Mouse (Mus musculus) heart, embryonic 16.5 days (tissue): ENCODE results near the gene Pla2g6. TPM values are rescaled to one million over a fixed set of nuclear protein-coding genes. Genes with fewer than 3 reads are reported as not detected.

Experiments used
- ATAC-seq: fragments of 200-750 bp; cut with Nextera tagmentation; replicated peaks from 2 replicates; pipeline ENCODE4 v1.8.0; 2017; ENCODE audit warnings: moderate number of reproducible peaks; ENCODE audit not compliant: insufficient read depth, low FRiP score; ENCODE audit errors: extremely low read depth
- H3K27ac ChIP-seq: fragments of 300-500 bp; sonication (generic); 2 replicates; pipeline ENCODE4 v1.5.1; 2014; ENCODE audit warnings: mild to moderate bottlenecking, low read length, control low read depth, moderate library complexity
- H3K27me3 ChIP-seq: fragments of 300-500 bp; sonication (generic); 2 replicates; pipeline ENCODE4 v1.6.1; 2014; ENCODE audit warnings: low read length, mixed read lengths; ENCODE audit not compliant: control insufficient read depth, insufficient read depth
- H3K36me3 ChIP-seq: fragments of 300-500 bp; sonication (generic); 2 replicates; pipeline ENCODE4 v1.6.1; 2014; ENCODE audit not compliant: control insufficient read depth, insufficient read depth
- H3K4me1 ChIP-seq: fragments of 300-500 bp; sonication (generic); 2 replicates; pipeline ENCODE4 v1.6.1; 2014; ENCODE audit warnings: low read length, mixed read lengths; ENCODE audit not compliant: control insufficient read depth, insufficient read depth
- H3K4me2 ChIP-seq: fragments of 300-500 bp; sonication (generic); 2 replicates; pipeline ENCODE4 v1.6.1; 2014; ENCODE audit warnings: low read depth, mild to moderate bottlenecking, control low read depth, low read length
- H3K4me3 ChIP-seq: fragments of 300-500 bp; sonication (generic); 2 replicates; pipeline ENCODE4 v1.5.1; 2014; ENCODE audit warnings: mild to moderate bottlenecking, control low read depth, low read length
- H3K9ac ChIP-seq: fragments of 300-500 bp; sonication (generic); 2 replicates; pipeline ENCODE4 v1.6.1; 2014; ENCODE audit warnings: low read length, control low read depth
- H3K9me3 ChIP-seq: fragments of 300-500 bp; sonication (generic); replicated peaks from 2 replicates; pipeline ENCODE4 v1.6.1; 2016; ENCODE audit warnings: low read length; ENCODE audit not compliant: control insufficient read depth
- WGBS: fragments of 180-500 bp; shearing (Covaris S2); extraction: QIAGEN DNeasy Blood & Tissue Kit; methylation state at CpG from one replicate; pipeline ENCODE4 v1.1.7; 2014; 5-methylcytosine and 5-hydroxymethylcytosine counted together
- polyA plus RNA-seq: library from polyadenylated mRNA; unstranded; fragments of >200 nt; fragmentation: Nextera tagmentation; extraction: Ambion mirVana; gene quantifications from 2 replicates; pipeline ENCODE4 v1.2.1, GENCODE M21; 2015

The Pla2g6 gene
- polyA plus RNA-seq, 1 experiment from 2014 or later, result 13.7 TPM

GRCm38 (mm10) chr15:79313848-79314369 is 14.3 kb downstream of the Pla2g6 start:
- H3K4me2 ChIP-seq, result no peak overlapping the region
- H3K9me3 ChIP-seq, result no peaks in the 10 kb centered on the region
- peaks cover 14% of the 10 kb centered on the region for H3K36me3 ChIP-seq
- no peak overlapping the region for H3K27ac ChIP-seq
- no peak for ATAC-seq
- no peaks in the 10 kb centered on the region for H3K27me3 ChIP-seq
- no peak overlapping the region for H3K4me3 ChIP-seq
- no peaks in the 10 kb centered on the region for H3K4me1 ChIP-seq
- WGBS, result 50% methylated on average over 8 of the region's 8 CpGs
- no peak overlapping the region for H3K9ac ChIP-seq

DNA sequence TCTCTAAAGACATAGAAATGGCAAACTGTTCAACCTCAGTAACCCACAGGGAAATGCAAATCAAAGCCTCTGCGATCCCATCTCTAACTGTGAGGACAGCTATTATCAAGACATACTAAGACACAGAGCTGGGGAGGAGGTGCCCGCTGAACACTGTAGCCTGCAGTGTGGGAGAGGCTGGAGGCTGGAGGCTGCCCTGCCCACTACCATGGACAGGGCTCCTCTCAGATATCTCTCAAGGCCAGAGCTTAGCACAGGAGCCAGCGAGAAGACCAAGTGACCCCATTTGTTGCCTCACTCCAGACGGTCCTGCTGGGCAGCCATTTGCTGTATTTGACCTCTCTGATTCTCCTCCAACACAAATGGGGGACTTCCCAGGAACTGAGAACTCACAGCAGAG is 20.3 kb downstream of the Pla2g6 start:
- H3K4me1 ChIP-seq, result no peaks in the 10 kb centered on the region
- H3K9me3 ChIP-seq, result no peaks in the 10 kb centered on the region
- ATAC-seq, result no peak
- no peak overlapping the region for H3K27ac ChIP-seq
- no peaks in the 10 kb centered on the region for H3K27me3 ChIP-seq
- no peak overlapping the region for H3K4me3 ChIP-seq
- WGBS, result 45% methylated on average over 4 of the region's 4 CpGs
- H3K9ac ChIP-seq, result no peak overlapping the region
- peaks cover 11% of the 10 kb centered on the region; the same call in 1 of the 2 replicates for H3K36me3 ChIP-seq
- no peak overlapping the region for H3K4me2 ChIP-seq

DNA sequence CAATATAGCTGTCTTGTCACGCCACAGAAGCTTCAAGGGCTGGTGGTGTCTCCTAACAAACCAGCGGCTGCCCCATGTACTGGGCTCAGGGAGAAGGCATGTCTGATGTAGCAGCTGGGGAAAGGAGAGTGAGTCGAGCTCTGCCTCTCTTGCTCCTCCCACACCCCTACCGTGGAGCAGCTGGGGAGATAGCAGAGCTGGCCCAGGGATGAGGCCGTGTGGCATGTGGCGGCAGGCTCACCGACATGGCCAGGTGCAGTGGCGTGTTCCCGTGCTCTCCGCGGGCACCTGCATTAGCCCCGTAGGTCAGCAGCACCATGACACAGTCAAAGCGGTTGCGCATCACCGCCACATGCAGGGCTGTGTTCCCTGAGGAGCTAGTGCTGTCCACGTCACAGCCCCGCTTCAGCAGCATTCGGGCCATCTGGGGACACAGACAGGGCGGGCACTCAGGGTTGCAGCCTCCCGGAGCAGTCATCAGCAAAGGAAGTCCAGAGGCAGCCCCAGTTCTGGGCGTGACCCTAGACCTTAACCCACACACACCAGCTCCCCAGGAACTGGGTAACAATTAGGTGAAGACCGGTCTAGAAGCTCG is 22.1 kb downstream of the Pla2g6 start:
- Histone ChIP-seq H3K27me3 (no peaks in the 10 kb centered on the region), H3K36me3 (peaks cover 7% of the 10 kb centered on the region; the same call in 1 of the 2 replicates), H3K4me2 (no peak overlapping the region), H3K9me3 (no peaks in the 10 kb centered on the region), H3K9ac (no peak overlapping the region), H3K4me3 (no peak overlapping the region), H3K27ac (no peak overlapping the region), H3K4me1 (no peaks in the 10 kb centered on the region)
- ATAC-seq, result no peak
- 62% methylated on average over 23 of the region's 23 CpGs for WGBS

GRCm38 (mm10) chr15:79304832-79305231 is 23.4 kb downstream of the Pla2g6 start:
- no peak overlapping the region for H3K9ac ChIP-seq
- no peak overlapping the region for H3K4me2 ChIP-seq
- no peaks in the 10 kb centered on the region for H3K27me3 ChIP-seq
- no peaks in the 10 kb centered on the region for H3K36me3 ChIP-seq
- no peaks in the 10 kb centered on the region for H3K4me1 ChIP-seq
- no peak for ATAC-seq
- WGBS, result 68% methylated on average over 3 of the region's 5 CpGs
- H3K4me3 ChIP-seq, result no peak overlapping the region
- H3K27ac ChIP-seq, result no peak overlapping the region
- H3K9me3 ChIP-seq, result no peaks in the 10 kb centered on the region

- H3K4me2 ChIP-seq, result no peak overlapping the region
- 86% methylated on average over 8 of the region's 8 CpGs for WGBS
These were observed 24.5 kb downstream of the Pla2g6 start for GRCm38 (mm10) chr15:79303725-79304124.

GRCm38 (mm10) chr15:79299563-79300155 is 28.5 kb downstream of the Pla2g6 start:
- ATAC-seq, result no peak

More at GRCm38 (mm10) chr15:79303725-79304124, 24.5 kb downstream of the Pla2g6 start:
- Histone ChIP-seq H3K4me3 (no peak overlapping the region), H3K9ac (no peak overlapping the region), H3K27me3 (no peaks in the 10 kb centered on the region), H3K27ac (no peak overlapping the region), H3K4me1 (no peaks in the 10 kb centered on the region), H3K9me3 (no peaks in the 10 kb centered on the region), H3K36me3 (no peaks in the 10 kb centered on the region)
- no peak for ATAC-seq

DNA sequence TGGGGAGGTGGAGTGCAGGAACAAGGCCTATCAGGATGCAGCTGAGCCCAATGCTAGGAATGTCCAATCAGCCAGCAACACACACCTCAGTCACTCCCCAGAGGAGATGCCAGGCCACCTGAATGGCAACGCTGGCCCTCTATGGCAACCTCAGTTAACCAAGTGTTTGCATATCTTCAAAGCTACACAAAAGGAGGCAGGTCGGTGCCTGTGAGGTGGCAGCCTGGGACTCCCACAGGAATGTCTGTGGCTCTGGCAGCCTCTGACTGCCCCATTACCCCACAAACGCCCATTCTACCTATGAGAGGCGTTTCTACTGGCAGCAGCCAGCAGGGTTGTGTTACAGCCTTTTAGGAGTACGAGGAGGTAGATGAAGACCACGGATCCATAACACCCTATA is 29.6 kb downstream of the Pla2g6 start:
- ATAC-seq, result no peak

More at GRCm38 (mm10) chr15:79299563-79300155, 28.5 kb downstream of the Pla2g6 start:
- Histone ChIP-seq H3K9me3 (no peaks in the 10 kb centered on the region), H3K4me1 (no peaks in the 10 kb centered on the region), H3K27me3 (no peaks in the 10 kb centered on the region), H3K9ac (no peak overlapping the region), H3K4me3 (no peak overlapping the region), H3K27ac (no peak overlapping the region), H3K36me3 (no peaks in the 10 kb centered on the region), H3K4me2 (no peak overlapping the region)
- WGBS, result 69% methylated on average over 2 of the region's 2 CpGs

DNA sequence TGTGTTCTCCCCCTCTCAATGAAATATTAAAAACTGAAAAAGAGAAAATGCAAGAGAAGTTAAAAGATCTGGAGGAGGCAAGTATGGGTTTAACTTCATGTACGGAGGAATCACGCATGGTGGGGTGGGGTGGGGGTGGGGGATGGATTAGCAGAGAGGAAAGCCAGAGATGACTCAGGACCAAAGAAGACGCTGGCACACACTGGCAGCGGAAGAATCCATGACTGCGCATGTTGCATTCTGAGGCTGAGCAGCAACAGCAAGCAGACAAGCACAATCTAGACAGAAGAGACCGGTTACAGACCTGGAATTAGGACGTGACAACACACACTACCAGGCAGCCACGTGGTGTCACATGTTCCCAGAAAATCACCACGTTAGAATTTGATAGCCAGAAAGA is 35.4 kb downstream of the Pla2g6 start:
- no peaks in the 10 kb centered on the region for H3K4me1 ChIP-seq
- ATAC-seq, result no peak
- H3K4me3 ChIP-seq, result no peak overlapping the region
- H3K9me3 ChIP-seq, result no peaks in the 10 kb centered on the region
- no peak overlapping the region for H3K9ac ChIP-seq
- H3K27ac ChIP-seq, result no peak overlapping the region
- no peaks in the 10 kb centered on the region for H3K36me3 ChIP-seq
- 82% methylated on average over 9 of the region's 9 CpGs for WGBS
- no peaks in the 10 kb centered on the region for H3K27me3 ChIP-seq
- no peak overlapping the region for H3K4me2 ChIP-seq

More for the DNA sequence above, 29.6 kb downstream of the Pla2g6 start:
- H3K9ac ChIP-seq, result no peak overlapping the region
- no peaks in the 10 kb centered on the region for H3K9me3 ChIP-seq
- H3K4me2 ChIP-seq, result no peak overlapping the region
- H3K27me3 ChIP-seq, result no peaks in the 10 kb centered on the region
- no peak overlapping the region for H3K27ac ChIP-seq
- no peaks in the 10 kb centered on the region for H3K36me3 ChIP-seq
- H3K4me3 ChIP-seq, result no peak overlapping the region
- WGBS, result 87% methylated on average over 6 of the region's 6 CpGs
- H3K4me1 ChIP-seq, result no peaks in the 10 kb centered on the region

GRCm38 (mm10) chr15:79290340-79290739 is 37.9 kb downstream of the Pla2g6 start:
- H3K4me1 ChIP-seq, result no peaks in the 10 kb centered on the region
- no peak for ATAC-seq
- no peak overlapping the region for H3K4me2 ChIP-seq
- 85% methylated on average over 3 of the region's 3 CpGs for WGBS
- H3K4me3 ChIP-seq, result no peak overlapping the region
- H3K27me3 ChIP-seq, result no peaks in the 10 kb centered on the region
- no peak overlapping the region for H3K27ac ChIP-seq
- no peaks in the 10 kb centered on the region for H3K9me3 ChIP-seq
- H3K9ac ChIP-seq, result no peak overlapping the region
- H3K36me3 ChIP-seq, result no peaks in the 10 kb centered on the region
